Mouse (Mus musculus) central nervous system, embryonic 18 days (tissue): Measurements from ENCODE around the gene Vmn1r4. TPM values are rescaled to one million over a fixed set of nuclear protein-coding genes. Genes with fewer than 3 reads are reported as not detected.

Source experiments
- polyA plus RNA-seq: library from polyadenylated mRNA; depleted of rRNA; stranded (reverse); fragments of >200 nt; gene quantifications from 2 replicates; pipeline ENCODE4 v1.2.3, GENCODE M21; 2012; rRNA removed

Vmn1r4 gene
- 0.41 and 0.51 TPM in 2 replicates for polyA plus RNA-seq

GRCm38 (mm10) chr6:56923726-56924707, at the start of gene Vmn1r4, which contains the start of gene Nt5c3:
Gene Vmn1r4 (plus strand): TSS chr6:56924015.
Gene Nt5c3 (minus strand): TSS chr6:56923932.

GRCm38 (mm10) chr6:56969973-56970372, 46.2 kb downstream of the Vmn1r4 start, which contains the start of gene Vmn1r5:
Gene Vmn1r5 (plus strand): TSS chr6:56970273.

GRCm38 (mm10) chr6:56996943-56997342, 73.1 kb downstream of the Vmn1r4 start, which contains the start of gene Vmn1r6:
Gene Vmn1r6 (plus strand): TSS chr6:56997243.

Other genes with a start within 250 kb of the Vmn1r4 start
- gene Lsm5, start 219.3 kb upstream of the Vmn1r4 start, polyA plus RNA-seq, result 80.3 and 86.1 TPM in 2 replicates
- gene Avl9, start 209.1 kb upstream of the Vmn1r4 start, polyA plus RNA-seq, result 27.0 and 28.4 TPM in 2 replicates
- 31.6 and 32.6 TPM in 2 replicates for gene Kbtbd2, start 126.2 kb upstream of the Vmn1r4 start, polyA plus RNA-seq
- 25.1 and 32.6 TPM in 2 replicates for gene Fkbp9, start 92.0 kb upstream of the Vmn1r4 start, polyA plus RNA-seq
- 75.9 and 85.6 TPM in 2 replicates for gene Nt5c3, start 83 bp upstream of the Vmn1r4 start, polyA plus RNA-seq
- not detected in 2 replicates for gene Vmn1r5, start 46.3 kb downstream of the Vmn1r4 start, polyA plus RNA-seq
- not detected in 2 replicates for gene Vmn1r6, start 73.2 kb downstream of the Vmn1r4 start, polyA plus RNA-seq
- gene Vmn1r7, start 101.3 kb downstream of the Vmn1r4 start, polyA plus RNA-seq, result not detected in 2 replicates
- gene Vmn1r8, start 108.3 kb downstream of the Vmn1r4 start, polyA plus RNA-seq, result not detected in 2 replicates
- not detected in 2 replicates for gene Vmn1r9, start 142.8 kb downstream of the Vmn1r4 start, polyA plus RNA-seq
- gene Vmn1r10, start 185.4 kb downstream of the Vmn1r4 start, polyA plus RNA-seq, result not detected in 2 replicates
- gene Vmn1r11, start 209.4 kb downstream of the Vmn1r4 start, polyA plus RNA-seq, result not detected in 2 replicates
- gene Vmn1r12, start 232.9 kb downstream of the Vmn1r4 start, polyA plus RNA-seq, result not detected in 2 replicates